Mouse (Mus musculus) forebrain, embryonic 11.5 days (tissue): ENCODE measurements at regions not wholly inside any gene's neighbourhood (a gene's known extent, or its start where the extent isn't known, plus 50 kb on each side); places are given as distances from the start of the nearest gene placed in this dataset.

ENCODE experiments used
- ATAC-seq: fragments of 200-750 bp; cut with Nextera tagmentation; replicated peaks from 2 replicates; pipeline ENCODE4 v1.8.0; 2017; ENCODE audit warnings: moderate TSS enrichment; ENCODE audit not compliant: low FRiP score
- DNase-seq: peaks from one replicate; pipeline ENCODE4 v3.0.0-alpha.2; 2017; ENCODE audit warnings: low spot score
- H3K27ac ChIP-seq: fragments of 300-500 bp; sonication (generic); 2 replicates; pipeline ENCODE4 v1.5.1; 2014; ENCODE audit warnings: low read depth, low read length
- H3K27me3 ChIP-seq: fragments of 300-500 bp; sonication (generic); 2 replicates; pipeline ENCODE4 v1.6.1; 2014; ENCODE audit warnings: mild to moderate bottlenecking, low read length, mixed read lengths; ENCODE audit not compliant: control insufficient read depth, insufficient read depth
- H3K36me3 ChIP-seq: fragments of 300-500 bp; sonication (generic); 2 replicates; pipeline ENCODE4 v1.6.1; 2014; ENCODE audit warnings: mild to moderate bottlenecking, low read length, moderate library complexity, mixed read lengths; ENCODE audit not compliant: control insufficient read depth, insufficient read depth
- H3K4me1 ChIP-seq: fragments of 300-500 bp; sonication (generic); replicated peaks from 2 replicates; pipeline ENCODE4 v1.6.1; 2014; ENCODE audit warnings: low read length, mixed read lengths; ENCODE audit not compliant: control insufficient read depth, insufficient read depth
- H3K4me2 ChIP-seq: fragments of 300-500 bp; sonication (generic); 2 replicates; pipeline ENCODE4 v1.6.1; 2014; ENCODE audit warnings: low read depth, mild to moderate bottlenecking, low read length, moderate library complexity, mixed read lengths; ENCODE audit not compliant: severe bottlenecking
- H3K4me3 ChIP-seq: fragments of 300-500 bp; sonication (generic); 2 replicates; pipeline ENCODE4 v1.5.1; 2014; ENCODE audit warnings: low read depth, low read length
- H3K9ac ChIP-seq: fragments of 300-500 bp; sonication (generic); 2 replicates; pipeline ENCODE4 v1.6.1; 2014; ENCODE audit warnings: low read length
- H3K9me3 ChIP-seq: fragments of 300-500 bp; sonication (generic); 2 replicates; pipeline ENCODE4 v1.6.1; 2016; ENCODE audit warnings: low read length, mixed read lengths; ENCODE audit not compliant: control insufficient read depth
- WGBS: fragments of 180-500 bp; shearing (Covaris S2); extraction: QIAGEN DNeasy Blood & Tissue Kit; methylation state at CpG from one replicate; pipeline ENCODE4 v1.1.7; 2014; 5-methylcytosine and 5-hydroxymethylcytosine counted together

GRCm38 (mm10) chr1:40907813-40908212, 102.4 kb downstream of the Tmem182 start:
- ATAC-seq = no peak
- Histone ChIP-seq H3K27ac (no peak overlapping the region), H3K4me1 (no peaks in the 10 kb centered on the region), H3K27me3 (no peaks in the 10 kb centered on the region), H3K4me2 (no peak overlapping the region), H3K9ac (no peak overlapping the region), H3K36me3 (no peaks in the 10 kb centered on the region), H3K4me3 (no peak overlapping the region), H3K9me3 (no peaks in the 10 kb centered on the region)
- no peak for DNase-seq

- Histone ChIP-seq H3K9me3 (no peaks in the 10 kb centered on the region), H3K4me3 (no peak overlapping the region), H3K27ac (no peak overlapping the region), H3K4me2 (no peak overlapping the region), H3K9ac (no peak overlapping the region), H3K4me1 (no peaks in the 10 kb centered on the region), H3K36me3 (no peaks in the 10 kb centered on the region), H3K27me3 (no peaks in the 10 kb centered on the region)
- DNase-seq (no peak), ATAC-seq (no peak)
- 77% methylated on average over 3 of the region's 3 CpGs for WGBS
These were observed 108.2 kb downstream of the Tmem182 start for GRCm38 (mm10) chr1:40913591-40913990.

GRCm38 (mm10) chr1:40924271-40924670, 118.9 kb downstream of the Tmem182 start:
- H3K27ac ChIP-seq = no peak overlapping the region

GRCm38 (mm10) chr1:40924780-40925179, 119.4 kb downstream of the Tmem182 start:
- no peak overlapping the region for H3K4me2 ChIP-seq
- H3K4me1 ChIP-seq = no peaks in the 10 kb centered on the region
- H3K27ac ChIP-seq = no peak overlapping the region
- H3K27me3 ChIP-seq = no peaks in the 10 kb centered on the region
- DNase-seq = no peak
- 29% methylated on average over 7 of the region's 7 CpGs for WGBS
- ATAC-seq = no peak
- H3K9ac ChIP-seq = no peak overlapping the region
- no peak overlapping the region for H3K4me3 ChIP-seq
- H3K9me3 ChIP-seq = no peaks in the 10 kb centered on the region
- H3K36me3 ChIP-seq = no peaks in the 10 kb centered on the region

More at GRCm38 (mm10) chr1:40924271-40924670, 118.9 kb downstream of the Tmem182 start:
- no peaks in the 10 kb centered on the region for H3K4me1 ChIP-seq
- no peak overlapping the region for H3K4me2 ChIP-seq
- DNase-seq (no peak), ATAC-seq (no peak)
- no peak overlapping the region for H3K9ac ChIP-seq
- WGBS = 71% methylated on average over 3 of the region's 3 CpGs
- H3K27me3 ChIP-seq = no peaks in the 10 kb centered on the region
- H3K4me3 ChIP-seq = no peak overlapping the region
- no peaks in the 10 kb centered on the region for H3K36me3 ChIP-seq
- H3K9me3 ChIP-seq = no peaks in the 10 kb centered on the region

- H3K27me3 ChIP-seq = no peaks in the 10 kb centered on the region
- H3K9ac ChIP-seq = no peak overlapping the region
- H3K27ac ChIP-seq = no peak overlapping the region
- no peaks in the 10 kb centered on the region for H3K4me1 ChIP-seq
- no peaks in the 10 kb centered on the region for H3K9me3 ChIP-seq
- no peaks in the 10 kb centered on the region for H3K36me3 ChIP-seq
- ATAC-seq (no peak), DNase-seq (no peak)
- WGBS = 88% methylated on average over 5 of the region's 5 CpGs
- H3K4me2 ChIP-seq = no peak overlapping the region
- no peak overlapping the region for H3K4me3 ChIP-seq
These were observed 126.0 kb downstream of the Tmem182 start for GRCm38 (mm10) chr1:40931374-40931773.

GRCm38 (mm10) chr1:40936729-40937128, 131.3 kb downstream of the Tmem182 start:
- Histone ChIP-seq H3K9me3 (no peaks in the 10 kb centered on the region), H3K36me3 (no peaks in the 10 kb centered on the region), H3K4me2 (no peak overlapping the region), H3K4me1 (no peaks in the 10 kb centered on the region), H3K4me3 (no peak overlapping the region), H3K27me3 (no peaks in the 10 kb centered on the region), H3K27ac (no peak overlapping the region), H3K9ac (no peak overlapping the region)
- WGBS = 75% methylated on average over 3 of the region's 3 CpGs
- ATAC-seq (no peak), DNase-seq (no peak)

GRCm38 (mm10) chr1:40942751-40943150, 137.3 kb downstream of the Tmem182 start:
- Histone ChIP-seq H3K27ac (no peak overlapping the region), H3K4me3 (no peak overlapping the region), H3K9ac (no peak overlapping the region), H3K27me3 (no peaks in the 10 kb centered on the region), H3K4me1 (no peaks in the 10 kb centered on the region), H3K9me3 (no peaks in the 10 kb centered on the region), H3K4me2 (no peak overlapping the region), H3K36me3 (no peaks in the 10 kb centered on the region)
- no peak for ATAC-seq
- WGBS = 84% methylated on average over 14 of the region's 14 CpGs
- DNase-seq = no peak

- Histone ChIP-seq H3K36me3 (no peaks in the 10 kb centered on the region), H3K27me3 (no peaks in the 10 kb centered on the region), H3K4me3 (no peak overlapping the region), H3K4me2 (no peak overlapping the region), H3K9ac (no peak overlapping the region), H3K9me3 (no peaks in the 10 kb centered on the region), H3K27ac (no peak overlapping the region), H3K4me1 (no peaks in the 10 kb centered on the region)
- DNase-seq (no peak), ATAC-seq (no peak)
- WGBS = 43% methylated on average over 7 of the region's 7 CpGs
These were observed 137.8 kb downstream of the Tmem182 start for GRCm38 (mm10) chr1:40943165-40943564.

GRCm38 (mm10) chr1:40950641-40951040, 145.2 kb downstream of the Tmem182 start:
- no peaks in the 10 kb centered on the region for H3K4me1 ChIP-seq
- no peak overlapping the region for H3K4me3 ChIP-seq
- WGBS = 88% methylated on average over 5 of the region's 5 CpGs
- no peaks in the 10 kb centered on the region for H3K9me3 ChIP-seq
- no peak overlapping the region for H3K27ac ChIP-seq
- H3K36me3 ChIP-seq = no peaks in the 10 kb centered on the region
- DNase-seq = no peak
- H3K4me2 ChIP-seq = no peak overlapping the region
- H3K27me3 ChIP-seq = no peaks in the 10 kb centered on the region
- H3K9ac ChIP-seq = no peak overlapping the region
- no peak for ATAC-seq
